Mouse (Mus musculus) neural tube, embryonic 11.5 days (tissue): ENCODE data around the gene BC107364. TPM values are rescaled to one million over a fixed set of nuclear protein-coding genes. Genes with fewer than 3 reads are reported as not detected.
A peak's percentile ranks its signal among the peaks of the same experiment; 100 is the strongest.
"Not testable (repeated sequence)": the region's sequence is repeated elsewhere in the genome, so short reads cannot be mapped to it uniquely, and the experiment has no call there.

Source experiments
- ATAC-seq: fragments of 200-750 bp; cut with Nextera tagmentation; 2 replicates; pipeline ENCODE4 v1.8.0; 2017; ENCODE audit warnings: moderate number of reproducible peaks, mild to moderate bottlenecking, moderate TSS enrichment, moderate library complexity; ENCODE audit not compliant: insufficient read depth, low FRiP score, low TSS enrichment
- DNase-seq: peaks from one replicate; pipeline ENCODE4 v3.0.0-alpha.2; 2015; ENCODE audit warnings: low spot score
- H3K27ac ChIP-seq: fragments of 300-500 bp; sonication (generic); 2 replicates; pipeline ENCODE4 v1.5.1; 2014; ENCODE audit warnings: low read depth, mild to moderate bottlenecking, low read length
- H3K27me3 ChIP-seq: fragments of 300-500 bp; sonication (generic); 2 replicates; pipeline ENCODE4 v1.6.1; 2014; ENCODE audit warnings: mild to moderate bottlenecking, low read length, mixed read lengths; ENCODE audit not compliant: control insufficient read depth, insufficient read depth
- H3K36me3 ChIP-seq: fragments of 300-500 bp; sonication (generic); 2 replicates; pipeline ENCODE4 v1.6.1; 2014; ENCODE audit warnings: mild to moderate bottlenecking, low read length, moderate library complexity, mixed read lengths; ENCODE audit not compliant: control insufficient read depth, insufficient read depth
- H3K4me1 ChIP-seq: fragments of 300-500 bp; sonication (generic); 2 replicates; pipeline ENCODE4 v1.6.1; 2014; ENCODE audit warnings: low read length, mixed read lengths; ENCODE audit not compliant: control insufficient read depth, insufficient read depth
- H3K4me2 ChIP-seq: fragments of 300-500 bp; sonication (generic); 2 replicates; pipeline ENCODE4 v1.6.1; 2014; ENCODE audit warnings: low read depth, mild to moderate bottlenecking, moderate library complexity
- H3K4me3 ChIP-seq: fragments of 300-500 bp; sonication (generic); 2 replicates; pipeline ENCODE4 v1.5.1; 2014; ENCODE audit warnings: low read depth, low read length
- H3K9ac ChIP-seq: fragments of 300-500 bp; sonication (generic); 2 replicates; pipeline ENCODE4 v1.6.1; 2014; ENCODE audit warnings: mild to moderate bottlenecking, low read length
- H3K9me3 ChIP-seq: fragments of 300-500 bp; sonication (generic); 2 replicates; pipeline ENCODE4 v1.6.1; 2016; ENCODE audit warnings: low read length; ENCODE audit not compliant: control insufficient read depth
- WGBS: fragments of 180-500 bp; shearing (Covaris S2); extraction: QIAGEN DNeasy Blood & Tissue Kit; methylation state at CpG from one replicate; pipeline ENCODE4 v1.1.7; 2014; 5-methylcytosine and 5-hydroxymethylcytosine counted together
- polyA plus RNA-seq: library from polyadenylated mRNA; unstranded; fragments of >200 nt; fragmentation: Nextera tagmentation; extraction: Ambion mirVana; gene quantifications from 2 replicates; pipeline ENCODE4 v1.2.1, GENCODE M21; 2014

Gene BC107364
- not detected in 2 replicates for polyA plus RNA-seq

DNA sequence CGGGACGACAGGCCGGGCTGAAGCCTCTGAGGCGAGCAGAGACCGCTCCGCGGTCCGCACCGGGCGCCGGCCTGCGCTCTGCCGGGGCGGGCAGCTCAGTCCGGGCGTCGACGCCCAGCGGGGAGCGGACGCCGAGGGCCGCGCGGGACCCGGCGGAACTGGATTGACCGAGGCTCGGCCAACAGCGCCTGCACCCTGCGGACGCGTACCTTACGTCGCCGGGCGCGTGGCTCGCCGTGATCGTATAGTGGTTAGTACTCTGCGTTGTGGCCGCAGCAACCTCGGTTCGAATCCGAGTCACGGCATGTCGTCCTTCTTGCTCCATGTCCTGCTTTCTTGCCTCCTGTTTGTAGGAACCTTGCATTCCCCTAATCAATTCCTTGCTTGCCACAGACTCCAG is at the start of gene BC107364:
Gene BC107364 (minus strand): TSS at position 45 of the 400 bp plus-strand sequence.
- DNase-seq, H3K27me3 ChIP-seq, H3K4me1 ChIP-seq, H3K4me3 ChIP-seq, H3K4me2 ChIP-seq, H3K27ac ChIP-seq, H3K9me3 ChIP-seq, H3K36me3 ChIP-seq, H3K9ac ChIP-seq: not testable (repeated sequence)
- WGBS, result no CpG with 5 or more reads among the region's 48 CpGs
- ATAC-seq, result peak; percentile 33; the same call in 1 of the 2 replicates

DNA sequence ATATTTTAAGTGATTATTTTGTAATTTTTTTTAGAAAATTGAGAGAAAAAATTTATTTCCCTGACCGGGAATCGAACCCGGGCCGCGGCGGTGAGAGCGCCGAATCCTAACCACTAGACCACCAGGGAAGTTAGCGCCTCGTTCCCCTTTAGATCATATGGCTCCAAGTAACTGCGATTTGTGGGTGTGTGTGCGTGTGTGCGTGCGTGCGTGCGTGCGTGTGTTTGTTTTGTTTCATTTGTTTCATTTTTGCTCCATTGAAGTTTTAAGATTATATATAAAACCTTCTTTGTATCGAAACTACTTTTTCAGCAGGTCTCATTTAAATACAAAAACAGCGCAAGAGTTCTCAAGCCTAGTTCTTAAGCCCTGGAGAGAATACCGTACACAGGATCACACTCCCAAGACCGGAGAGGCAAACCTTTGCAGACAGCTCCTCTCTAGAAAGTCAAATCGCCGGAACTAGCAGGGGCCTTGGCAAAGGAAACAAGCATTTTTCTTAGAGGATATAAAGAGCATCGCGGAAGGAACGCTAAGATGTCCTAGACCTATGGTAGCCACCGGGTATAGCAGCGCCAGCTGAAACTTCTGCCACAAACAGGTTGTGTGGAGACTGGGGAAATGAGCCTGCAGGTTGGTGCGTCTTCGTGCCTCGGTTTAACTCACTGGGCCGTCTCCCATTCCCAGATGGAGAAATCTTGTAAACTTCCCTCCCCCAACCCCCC is 49.4 kb upstream of the BC107364 start:
- Histone ChIP-seq H3K9me3 (no peaks in the 10 kb centered on the region), H3K36me3 (no peaks in the 10 kb centered on the region), H3K27me3 (no peaks in the 10 kb centered on the region), H3K9ac (peak overlapping the region; percentile 53; the same call in 1 of the 2 replicates), H3K27ac (no peak overlapping the region), H3K4me1 (no peaks in the 10 kb centered on the region), H3K4me2 (peak overlapping the region; percentile 94), H3K4me3 (peak overlapping the region; percentile 67)
- peak; percentile 58; the same call in 1 of the 2 replicates for ATAC-seq
- peak; percentile 90 for DNase-seq
- WGBS, result under 1% methylated on average over 32 of the region's 32 CpGs

- DNase-seq, result peak; percentile 83
- Histone ChIP-seq H3K9ac (peak overlapping the region; percentile 62), H3K4me3 (peak overlapping the region; percentile 67), H3K4me1 (no peaks in the 10 kb centered on the region), H3K27me3 (no peaks in the 10 kb centered on the region), H3K36me3 (no peaks in the 10 kb centered on the region), H3K4me2 (peak overlapping the region; percentile 65), H3K9me3 (no peaks in the 10 kb centered on the region), H3K27ac (peak overlapping the region; percentile 75)
- under 1% methylated on average over 19 of the region's 19 CpGs for WGBS
- peak; percentile 72 for ATAC-seq
Observed at GRCm38 (mm10) chr3:96500691-96501265, 48.7 kb upstream of the BC107364 start.

GRCm38 (mm10) chr3:96500289-96500621 is 48.1 kb upstream of the BC107364 start:
- Histone ChIP-seq H3K4me1 (no peaks in the 10 kb centered on the region), H3K9ac (peak overlapping the region; percentile 62), H3K36me3 (no peaks in the 10 kb centered on the region), H3K4me2 (peak overlapping the region; percentile 65), H3K4me3 (peak overlapping the region; percentile 67), H3K27me3 (no peaks in the 10 kb centered on the region), H3K27ac (peak overlapping the region; percentile 75; the same call in 1 of the 2 replicates), H3K9me3 (no peaks in the 10 kb centered on the region)
- ATAC-seq (peak; percentile 78), DNase-seq (peak; percentile 89)
- under 1% methylated on average over 17 of the region's 17 CpGs for WGBS

- Histone ChIP-seq H3K4me1 (no peaks in the 10 kb centered on the region), H3K9ac (peak overlapping the region; percentile 52), H3K27me3 (no peaks in the 10 kb centered on the region), H3K4me2 (peak overlapping the region; percentile 43), H3K4me3 (peak overlapping the region; percentile 67), H3K9me3 (no peaks in the 10 kb centered on the region), H3K27ac (peak overlapping the region; percentile 15; the same call in 1 of the 2 replicates), H3K36me3 (no peaks in the 10 kb centered on the region)
- 0% methylated on average over 36 of the region's 36 CpGs for WGBS
- ATAC-seq (peak; percentile 53; the same call in 1 of the 2 replicates), DNase-seq (peak; percentile 85)
Observed at GRCm38 (mm10) chr3:96499481-96500288, 47.6 kb upstream of the BC107364 start.

- no peak for ATAC-seq
- no peaks in the 10 kb centered on the region for H3K36me3 ChIP-seq
- DNase-seq, result no peak
- H3K4me2 ChIP-seq, result no peak overlapping the region; the same call in 1 of the 2 replicates
- no peak overlapping the region for H3K27ac ChIP-seq
- H3K4me3 ChIP-seq, result no peak overlapping the region
- no peaks in the 10 kb centered on the region for H3K4me1 ChIP-seq
- no peaks in the 10 kb centered on the region for H3K27me3 ChIP-seq
- WGBS, result 87% methylated on average over 4 of the region's 4 CpGs
- H3K9ac ChIP-seq, result no peak overlapping the region
- no peaks in the 10 kb centered on the region for H3K9me3 ChIP-seq
Observed at GRCm38 (mm10) chr3:96498476-96499245, 46.6 kb upstream of the BC107364 start.

DNA sequence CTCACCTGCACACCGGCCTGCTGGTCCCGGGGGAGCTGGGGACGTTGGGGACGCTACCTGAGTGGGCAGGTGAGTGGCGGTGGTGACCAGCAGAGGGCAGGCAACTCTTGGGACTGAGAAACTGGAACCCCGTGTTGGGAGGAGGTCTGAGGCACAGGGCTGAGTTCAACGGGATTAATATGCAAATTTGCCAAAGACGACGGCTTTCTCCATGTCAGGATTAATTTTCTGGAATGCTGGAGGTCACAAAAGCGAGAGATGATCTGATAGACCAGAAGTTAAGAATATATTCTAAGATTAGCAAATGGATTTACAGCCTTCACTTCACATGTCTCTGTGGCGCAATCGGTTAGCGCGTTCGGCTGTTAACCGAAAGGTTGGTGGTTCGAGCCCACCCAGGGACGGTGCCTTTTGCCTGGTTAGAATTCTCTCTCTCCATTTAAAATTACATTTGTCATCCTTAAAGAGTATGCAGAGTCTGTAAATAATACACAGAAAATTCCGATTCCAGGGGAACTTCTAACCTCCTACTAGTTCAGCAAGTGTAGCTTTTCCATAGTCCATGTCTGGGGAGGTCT is 45.4 kb upstream of the BC107364 start:
- Histone ChIP-seq H3K4me1 (no peaks in the 10 kb centered on the region), H3K9me3 (no peaks in the 10 kb centered on the region), H3K27me3 (no peaks in the 10 kb centered on the region), H3K36me3 (no peaks in the 10 kb centered on the region), H3K4me2 (peak overlapping the region; percentile 86), H3K27ac (no peak overlapping the region), H3K4me3 (peak overlapping the region; percentile 44), H3K9ac (no peak overlapping the region)
- WGBS, result 0% methylated on average over 19 of the region's 19 CpGs
- ATAC-seq (0 out of 2 replicates have a peak, but pooled peaks have one; percentile 2), DNase-seq (peak; percentile 78)
